Mouse (Mus musculus) embryonic fibroblast, embryonic 13.5 days (primary cell): ENCODE measurements around the gene Abcg5. TPM values are rescaled to one million over a fixed set of nuclear protein-coding genes. Genes with fewer than 3 reads are reported as not detected.

Experiments
- H3K27ac ChIP-seq: 2 replicates; pipeline ENCODE4 v1.5.1; 2012; ENCODE audit warnings: low read length, control low read depth, inconsistent platforms; ENCODE audit not compliant: insufficient read depth
- H3K4me1 ChIP-seq: 2 replicates; pipeline ENCODE4 v1.6.1; 2011; ENCODE audit warnings: low read length; ENCODE audit not compliant: control insufficient read depth, insufficient read depth
- H3K4me3 ChIP-seq: 2 replicates; pipeline ENCODE4 v1.5.1; 2011; ENCODE audit warnings: mild to moderate bottlenecking, control low read depth, low read length; ENCODE audit not compliant: insufficient read depth
- CTCF ChIP-seq: IDR thresholded peaks from 2 replicates; pipeline ENCODE4 v1.5.1; 2011; ENCODE audit warnings: mild to moderate bottlenecking, control low read depth, low read length, moderate library complexity, borderline replicate concordance; ENCODE audit not compliant: insufficient read depth
- POLR2A ChIP-seq: IDR thresholded peaks from 2 replicates; pipeline ENCODE4 v1.6.1; 2011; ENCODE audit warnings: low read depth, mild to moderate bottlenecking, control low read depth, low read length, moderate library complexity
- polyA plus RNA-seq: library from polyadenylated mRNA; stranded (reverse); fragments of >200 nt; gene quantifications from 2 replicates; pipeline ENCODE4 v1.2.4, GENCODE M21; 2011; ENCODE audit warnings: low read depth; ENCODE audit not compliant: missing spikeins, insufficient read length

Gene Abcg5
- polyA plus RNA-seq, 1 experiment, result not detected

DNA sequence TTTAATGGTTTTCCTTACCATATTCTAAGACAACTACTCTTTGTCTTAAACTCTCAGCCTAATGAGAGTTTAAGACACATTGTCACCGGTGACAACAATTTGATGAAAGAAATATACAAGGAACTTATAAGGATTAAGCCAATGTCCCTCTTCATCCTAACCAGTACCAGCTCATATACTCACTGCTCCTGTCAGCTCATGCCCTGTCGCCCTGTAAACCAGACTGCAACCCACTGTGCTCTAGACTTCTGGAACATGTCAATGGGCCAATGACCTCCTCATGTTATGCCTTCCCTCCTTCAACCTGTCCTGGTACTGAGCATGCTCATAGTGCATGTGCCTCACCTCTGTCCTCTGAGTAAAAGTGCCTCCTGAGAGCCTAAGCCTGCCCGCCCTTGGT lies 15.0 kb downstream of the Abcg5 start:
- Histone ChIP-seq H3K4me3 (no peak overlapping the region), H3K4me1 (no peaks in the 10 kb centered on the region), H3K27ac (no peak overlapping the region)
- TF ChIP-seq CTCF (no peak), POLR2A (no peak)

DNA sequence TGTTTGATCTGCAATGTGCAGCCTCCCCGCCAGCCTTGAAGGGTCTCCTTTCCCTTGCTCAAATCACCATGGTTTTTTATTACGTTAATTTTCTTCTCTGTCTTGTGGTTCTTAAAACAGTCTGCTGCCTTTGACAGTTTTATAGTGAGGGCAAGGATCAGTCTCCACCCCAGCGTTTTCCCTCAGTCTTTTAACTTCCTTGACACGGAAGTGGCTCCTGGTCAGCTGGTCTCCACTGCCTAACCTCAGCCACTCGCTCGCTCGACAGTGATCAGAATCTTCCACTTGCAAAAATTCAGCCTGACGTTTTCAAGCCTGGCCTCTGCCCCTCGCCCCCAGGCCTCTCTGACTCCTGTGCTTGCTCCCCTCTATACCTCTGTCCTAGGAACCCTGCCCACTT lies 17.1 kb downstream of the Abcg5 start:
- Histone ChIP-seq H3K27ac (no peak overlapping the region), H3K4me3 (no peak overlapping the region), H3K4me1 (no peaks in the 10 kb centered on the region)
- TF ChIP-seq POLR2A (no peak), CTCF (no peak)

DNA sequence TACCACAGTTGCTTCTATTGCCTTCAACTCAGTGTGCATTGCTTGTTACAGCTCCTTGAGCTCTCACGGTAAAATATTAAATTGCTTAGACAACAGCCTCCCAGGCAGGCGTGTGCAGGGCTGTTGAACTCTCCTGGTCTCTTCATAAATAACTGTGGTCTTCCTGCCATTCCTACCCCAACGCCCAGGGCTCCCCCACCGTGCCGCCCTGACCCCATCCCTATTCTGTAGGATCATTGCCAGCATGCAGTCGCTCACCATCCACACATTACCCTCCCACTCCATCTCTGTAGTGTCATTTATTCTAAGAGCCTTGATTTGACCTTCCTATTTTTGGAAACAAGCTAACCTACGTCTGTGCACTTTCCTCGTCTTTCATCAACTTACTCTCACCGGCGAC lies 17.8 kb downstream of the Abcg5 start:
- H3K4me3 ChIP-seq, result no peak overlapping the region
- H3K27ac ChIP-seq, result no peak overlapping the region
- TF ChIP-seq POLR2A, result no peak
- no peak for TF ChIP-seq CTCF
- no peaks in the 10 kb centered on the region for H3K4me1 ChIP-seq

DNA sequence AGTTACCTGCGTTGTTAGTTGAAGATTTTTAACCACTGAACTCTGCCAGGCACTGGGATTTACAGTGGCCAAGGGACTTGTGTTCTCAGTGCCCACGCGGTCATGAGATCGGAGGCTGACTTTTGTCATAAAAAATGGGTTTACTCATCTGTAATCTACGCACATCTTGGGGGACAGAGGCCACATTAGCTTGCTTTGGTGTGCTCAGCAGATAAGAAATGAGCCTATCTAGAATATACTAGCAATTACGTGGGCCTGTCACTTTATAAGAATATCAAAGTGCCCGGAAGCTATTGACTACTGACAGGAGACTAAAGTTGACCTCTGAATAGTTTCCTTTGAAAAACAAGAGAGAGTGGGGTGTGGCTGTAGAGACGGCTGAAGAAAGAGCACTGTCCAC lies 23.9 kb downstream of the Abcg5 start:
- TF ChIP-seq CTCF (no peak), POLR2A (no peak)
- Histone ChIP-seq H3K4me3 (no peak overlapping the region), H3K4me1 (no peaks in the 10 kb centered on the region; the same call in 1 of the 2 replicates), H3K27ac (no peak overlapping the region)

DNA sequence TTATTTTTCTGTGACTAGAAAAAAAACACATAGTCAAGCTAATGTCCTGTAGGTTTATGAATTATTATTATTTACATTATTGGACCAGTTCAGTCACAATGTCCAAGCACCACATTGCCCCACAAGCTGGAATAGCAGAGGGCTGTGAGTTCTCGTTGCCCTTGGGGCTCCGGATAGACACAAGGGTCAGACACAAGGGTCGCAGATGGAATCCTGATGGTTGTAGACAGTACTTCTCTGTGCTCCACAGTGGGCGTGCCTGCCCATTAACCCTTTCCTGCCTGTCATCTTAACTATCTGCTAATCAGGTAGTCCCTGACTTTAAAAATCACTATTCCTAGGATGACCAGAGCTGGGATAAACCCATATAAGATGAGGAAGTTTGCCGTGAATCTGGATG lies 24.6 kb downstream of the Abcg5 start:
- TF ChIP-seq POLR2A (no peak), CTCF (no peak)
- Histone ChIP-seq H3K27ac (no peak overlapping the region), H3K4me1 (no peaks in the 10 kb centered on the region; the same call in 1 of the 2 replicates)

DNA sequence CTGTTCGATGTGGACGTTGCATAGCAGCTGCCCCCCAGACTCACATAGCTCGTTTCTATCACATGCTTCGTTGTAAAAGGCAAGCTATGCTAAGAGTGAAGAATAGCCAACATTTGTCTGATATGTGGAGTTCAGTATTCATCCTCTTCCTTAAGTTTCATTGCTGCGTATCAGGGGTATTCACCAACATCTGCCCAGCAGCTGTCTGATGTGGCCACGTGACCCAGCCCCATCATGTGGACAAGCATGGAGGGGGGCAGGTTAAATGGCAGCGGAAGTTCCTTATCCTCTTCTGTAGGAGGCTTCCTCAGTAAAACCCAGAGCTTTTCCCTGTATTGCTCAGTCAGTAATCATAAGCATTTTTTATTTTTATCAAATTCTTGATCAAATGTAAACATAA lies 25.0 kb downstream of the Abcg5 start:
- Histone ChIP-seq H3K4me3 (no peak overlapping the region), H3K27ac (no peak overlapping the region), H3K4me1 (no peaks in the 10 kb centered on the region; the same call in 1 of the 2 replicates)
- TF ChIP-seq POLR2A, result no peak
- TF ChIP-seq CTCF, result no peak

More for the DNA sequence above, 24.6 kb downstream of the Abcg5 start:
- no peak overlapping the region for H3K4me3 ChIP-seq

DNA sequence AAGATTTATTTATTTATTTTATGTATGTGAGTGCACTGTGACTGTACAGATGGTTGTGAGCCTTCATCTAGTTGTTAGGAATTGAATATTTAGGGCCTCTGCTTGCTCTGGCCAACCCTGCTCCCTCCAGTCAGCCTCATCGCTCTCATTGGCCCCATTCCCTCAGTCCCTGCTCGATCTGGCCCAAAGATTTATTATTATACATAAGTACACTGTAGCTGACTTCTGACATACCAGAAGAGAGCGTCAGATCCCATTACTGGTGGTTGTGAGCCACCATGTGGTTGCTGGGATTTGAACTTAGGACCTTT lies 25.4 kb downstream of the Abcg5 start:
- no peak overlapping the region for H3K27ac ChIP-seq
- TF ChIP-seq CTCF (no peak), POLR2A (no peak)
- H3K4me3 ChIP-seq, result no peak overlapping the region
- no peaks in the 10 kb centered on the region; the same call in 1 of the 2 replicates for H3K4me1 ChIP-seq

DNA sequence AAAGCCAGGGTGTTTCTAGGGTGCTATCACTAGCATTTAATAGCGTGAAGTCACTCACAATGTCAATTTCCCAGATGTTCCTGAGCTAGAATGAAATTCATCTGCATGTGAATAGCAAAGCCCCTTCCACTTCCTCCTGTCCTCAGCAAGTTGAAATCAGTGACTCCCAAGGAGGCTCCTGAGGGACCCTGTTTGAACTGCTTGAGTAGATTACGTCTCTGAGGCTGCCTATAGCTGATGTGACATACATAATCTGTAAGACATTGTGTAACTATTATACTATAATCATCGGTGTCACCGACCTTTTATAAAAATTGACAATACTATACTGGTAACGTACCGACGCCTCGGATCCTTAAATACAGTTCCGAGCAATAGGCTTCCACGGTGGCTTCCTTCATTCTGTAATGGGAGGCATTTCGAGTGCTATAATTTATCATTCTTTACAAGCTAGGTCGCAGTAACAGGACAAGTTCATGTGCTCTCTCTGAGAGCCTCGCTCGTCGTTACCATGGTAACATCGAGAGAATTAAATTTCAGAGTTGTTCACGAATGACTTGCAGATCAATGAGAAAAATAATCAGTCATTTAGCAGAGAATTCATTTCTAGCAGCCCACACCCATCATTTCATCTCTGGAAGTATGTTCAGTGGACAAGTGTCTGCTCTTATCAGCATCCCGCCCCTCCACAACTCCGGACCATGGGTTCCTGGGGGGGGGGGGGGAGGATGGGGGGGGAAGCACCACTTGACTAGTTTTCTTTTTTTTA lies 26.0 kb downstream of the Abcg5 start:
- no peak overlapping the region for H3K27ac ChIP-seq
- no peak overlapping the region for H3K4me3 ChIP-seq
- H3K4me1 ChIP-seq, result no peaks in the 10 kb centered on the region; the same call in 1 of the 2 replicates
- TF ChIP-seq CTCF, result no peak
- TF ChIP-seq POLR2A, result no peak

DNA sequence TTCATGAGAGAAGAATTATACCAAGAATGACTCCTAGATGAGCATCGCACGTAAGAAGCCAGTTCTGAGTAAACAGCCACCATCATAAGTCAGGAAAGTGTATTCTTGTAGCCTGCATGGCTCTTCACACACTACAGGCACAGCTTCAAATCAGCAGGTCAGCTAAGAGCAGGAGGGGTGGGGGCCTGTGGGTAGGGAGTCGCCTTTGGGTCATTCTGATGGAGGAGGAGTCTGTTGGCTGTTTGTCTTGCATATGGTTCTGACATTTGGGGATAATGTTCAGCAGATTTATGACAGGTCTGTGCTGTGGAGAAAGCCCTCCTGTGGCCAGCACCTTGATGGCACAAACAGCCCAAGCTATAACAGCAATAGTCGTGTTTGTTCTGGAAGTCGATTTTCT lies 26.6 kb downstream of the Abcg5 start:
- H3K27ac ChIP-seq, result no peak overlapping the region
- no peaks in the 10 kb centered on the region; the same call in 1 of the 2 replicates for H3K4me1 ChIP-seq
- TF ChIP-seq POLR2A, result no peak
- no peak for TF ChIP-seq CTCF
- H3K4me3 ChIP-seq, result no peak overlapping the region

DNA sequence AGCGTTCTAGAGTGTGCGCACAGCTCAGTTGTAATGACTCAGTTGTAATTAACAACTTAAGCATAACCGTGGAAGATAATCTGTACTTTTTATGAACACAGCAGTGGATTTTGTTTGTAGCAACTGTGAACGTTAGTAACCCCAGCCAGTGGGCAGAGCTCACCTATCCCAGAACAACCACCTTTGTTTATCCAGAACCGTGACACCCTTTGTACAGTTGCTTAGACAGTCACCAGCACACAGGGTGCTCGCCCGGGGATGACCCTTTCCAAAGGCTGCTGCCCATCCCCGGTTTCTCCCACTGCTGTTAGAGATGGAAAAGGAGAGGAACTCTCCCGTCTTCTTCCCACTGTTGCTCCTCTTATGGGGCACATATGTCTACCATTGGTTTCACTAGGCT lies 29.3 kb downstream of the Abcg5 start:
- H3K4me1 ChIP-seq, result no peaks in the 10 kb centered on the region; the same call in 1 of the 2 replicates
- no peak overlapping the region for H3K4me3 ChIP-seq
- H3K27ac ChIP-seq, result no peak overlapping the region
- no peak for TF ChIP-seq CTCF
- TF ChIP-seq POLR2A, result no peak

DNA sequence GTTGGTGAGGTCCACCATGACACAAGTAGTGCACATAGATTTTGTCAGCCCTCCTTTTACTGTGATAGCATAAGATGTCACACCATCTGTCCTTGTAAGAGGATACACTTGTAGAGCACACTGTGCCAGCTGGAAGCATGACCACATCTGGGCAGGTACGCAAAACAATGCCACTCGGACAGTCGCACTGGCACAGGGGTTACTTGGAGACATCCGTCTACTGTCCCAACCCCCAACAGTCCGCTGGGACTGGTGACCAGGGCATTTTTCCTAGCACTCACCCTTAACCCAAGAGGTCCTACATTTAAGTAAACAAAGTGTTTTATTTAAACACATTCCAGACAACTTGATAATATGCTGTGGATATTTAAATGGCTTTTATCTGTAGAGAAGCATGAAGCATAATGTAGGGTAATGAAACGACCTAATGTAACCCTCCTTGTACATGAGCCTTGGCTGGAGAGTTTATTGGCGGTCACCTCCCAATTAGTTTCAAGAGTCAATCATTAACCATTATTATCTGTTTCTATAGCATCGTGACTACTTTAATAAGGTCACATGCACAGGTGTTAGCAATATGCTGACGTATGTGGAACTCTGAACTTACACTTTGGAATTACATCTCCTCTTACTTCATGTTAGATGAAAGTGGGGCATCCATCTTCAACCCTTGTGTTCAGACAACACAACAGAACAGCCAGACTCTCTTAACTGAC lies 32.4 kb downstream of the Abcg5 start:
- Histone ChIP-seq H3K4me1 (no peaks in the 10 kb centered on the region), H3K4me3 (no peak overlapping the region), H3K27ac (no peak overlapping the region)
- TF ChIP-seq CTCF (no peak), POLR2A (no peak)
